Mouse (Mus musculus) liver, postnatal 0 days (tissue): ENCODE results near the gene Xpo4.

Experiments
- CTCF ChIP-seq: sonication (generic); IDR thresholded peaks from 2 replicates; pipeline ENCODE4 v1.5.1; 2016; ENCODE audit warnings: antibody characterized with exemption, low read depth
- EP300 ChIP-seq: IDR thresholded peaks from 2 replicates; pipeline ENCODE4 v1.6.1; 2016; ENCODE audit warnings: antibody characterized with exemption, low read depth, mild to moderate bottlenecking

DNA sequence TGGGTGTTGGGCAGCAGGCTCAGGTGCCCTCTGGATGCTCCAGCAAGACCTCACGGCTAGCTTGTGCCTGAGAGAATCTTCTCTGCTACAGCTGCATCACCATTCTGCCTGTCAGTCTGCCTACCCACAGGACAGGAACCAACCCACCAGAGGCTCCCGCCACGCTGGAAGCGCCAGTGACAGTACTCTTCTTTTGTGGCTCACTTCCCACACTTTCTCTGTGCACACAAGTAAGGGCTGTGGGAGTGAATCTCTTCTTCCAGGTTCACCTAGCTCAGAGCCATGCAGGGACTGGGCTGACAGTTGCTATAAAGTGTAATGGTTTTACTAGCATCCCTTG is 41.5 kb upstream of the Xpo4 start:
- TF ChIP-seq CTCF (no peak), EP300 (no peak)
